Mouse (Mus musculus) cortical plate, adult 2 months (tissue): ENCODE measurements around the gene Cad. TPM values are rescaled to one million over a fixed set of nuclear protein-coding genes. Genes with fewer than 3 reads are reported as not detected.
"Not testable (repeated sequence)": the region's sequence is repeated elsewhere in the genome, so short reads cannot be mapped to it uniquely, and the experiment has no call there.

ENCODE experiments used
- H3K27ac ChIP-seq: fragments of 200-500 bp; 2 replicates; pipeline ENCODE4 v1.5.1; 2012; ENCODE audit warnings: low read length, control low read depth, inconsistent platforms; ENCODE audit not compliant: insufficient read depth
- H3K4me1 ChIP-seq: fragments of 200-500 bp; 2 replicates; pipeline ENCODE4 v1.6.1; 2011; ENCODE audit warnings: low read length; ENCODE audit not compliant: control insufficient read depth, insufficient read depth
- H3K4me3 ChIP-seq: fragments of 200-500 bp; 2 replicates; pipeline ENCODE4 v1.5.1; 2011; ENCODE audit warnings: mild to moderate bottlenecking, low read length, control low read depth; ENCODE audit not compliant: insufficient read depth
- CTCF ChIP-seq: fragments of 200-500 bp; IDR thresholded peaks from 2 replicates; pipeline ENCODE4 v1.5.1; 2011; ENCODE audit warnings: mild to moderate bottlenecking, control low read depth, low read length; ENCODE audit not compliant: insufficient read depth; ENCODE audit errors: extremely low read depth
- POLR2A ChIP-seq: fragments of 200-500 bp; IDR thresholded peaks from 2 replicates; pipeline ENCODE4 v1.6.1; 2011; ENCODE audit warnings: mild to moderate bottlenecking, low read length, control low read depth; ENCODE audit not compliant: insufficient read depth; ENCODE audit errors: extremely low read depth
- polyA plus RNA-seq: library from polyadenylated mRNA; depleted of rRNA; stranded (reverse); fragments of >200 nt; gene quantifications from 2 replicates; pipeline ENCODE4 v1.2.3, GENCODE M21; 2012

The Cad gene
- polyA plus RNA-seq, 1 experiment: 14.1 TPM

GRCm38 (mm10) chr5:31038171-31038845, 16.3 kb upstream of the Cad start:
- no peak for TF ChIP-seq POLR2A
- TF ChIP-seq CTCF: no peak
- H3K4me3 ChIP-seq: no peak overlapping the region

DNA sequence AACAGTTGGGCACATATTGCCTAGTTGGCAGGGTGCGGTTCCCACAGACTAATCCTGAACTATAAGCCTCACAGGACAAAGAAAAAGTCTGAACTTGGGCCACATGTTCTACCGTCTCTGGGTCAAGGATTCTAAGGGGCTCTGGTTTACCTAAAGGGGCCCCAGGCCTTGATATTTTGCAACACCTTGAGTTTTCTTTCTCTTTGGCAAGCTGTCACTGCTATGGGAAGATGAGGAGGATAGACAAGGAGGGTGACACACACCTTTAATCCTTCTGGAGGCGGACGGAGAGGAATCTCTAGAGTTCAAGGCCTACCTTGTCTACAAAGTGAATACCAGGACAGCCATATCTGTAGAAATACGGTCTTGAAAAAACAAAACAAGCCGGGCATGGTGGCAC, 8.2 kb upstream of the Cad start:
- Histone ChIP-seq H3K4me3 (no peak overlapping the region), H3K27ac (no peak overlapping the region), H3K4me1 (peaks cover 2% of the 10 kb centered on the region; the same call in 1 of the 2 replicates)
- TF ChIP-seq CTCF (no peak), POLR2A (no peak)

More at GRCm38 (mm10) chr5:31038171-31038845, 16.3 kb upstream of the Cad start:
- Histone ChIP-seq H3K27ac (no peak overlapping the region), H3K4me1 (no peaks in the 10 kb centered on the region)

DNA sequence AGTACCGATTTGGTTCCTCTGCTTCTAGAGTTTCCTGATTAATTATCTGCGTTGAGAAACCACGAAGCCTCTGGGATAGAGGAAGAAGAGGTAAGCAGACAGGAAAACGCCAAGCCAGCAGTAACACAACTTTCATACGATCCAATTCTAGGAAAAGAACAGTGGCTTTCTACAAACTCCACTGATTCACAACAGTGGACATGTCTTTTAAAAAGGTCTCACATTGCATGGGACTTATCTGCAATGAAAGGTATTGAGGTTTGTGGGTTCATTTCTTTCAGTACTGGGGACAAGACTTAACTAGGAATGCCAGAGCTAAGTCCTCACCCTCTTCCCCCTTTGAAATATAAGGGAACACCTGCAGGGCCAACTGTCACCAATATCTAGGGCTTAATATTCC, 7.5 kb upstream of the Cad start:
- no peak for TF ChIP-seq POLR2A
- no peak for TF ChIP-seq CTCF
- Histone ChIP-seq H3K27ac (no peak overlapping the region), H3K4me1 (peaks cover 2% of the 10 kb centered on the region; the same call in 1 of the 2 replicates), H3K4me3 (peak overlapping the region; percentile 60; the same call in 1 of the 2 replicates)

DNA sequence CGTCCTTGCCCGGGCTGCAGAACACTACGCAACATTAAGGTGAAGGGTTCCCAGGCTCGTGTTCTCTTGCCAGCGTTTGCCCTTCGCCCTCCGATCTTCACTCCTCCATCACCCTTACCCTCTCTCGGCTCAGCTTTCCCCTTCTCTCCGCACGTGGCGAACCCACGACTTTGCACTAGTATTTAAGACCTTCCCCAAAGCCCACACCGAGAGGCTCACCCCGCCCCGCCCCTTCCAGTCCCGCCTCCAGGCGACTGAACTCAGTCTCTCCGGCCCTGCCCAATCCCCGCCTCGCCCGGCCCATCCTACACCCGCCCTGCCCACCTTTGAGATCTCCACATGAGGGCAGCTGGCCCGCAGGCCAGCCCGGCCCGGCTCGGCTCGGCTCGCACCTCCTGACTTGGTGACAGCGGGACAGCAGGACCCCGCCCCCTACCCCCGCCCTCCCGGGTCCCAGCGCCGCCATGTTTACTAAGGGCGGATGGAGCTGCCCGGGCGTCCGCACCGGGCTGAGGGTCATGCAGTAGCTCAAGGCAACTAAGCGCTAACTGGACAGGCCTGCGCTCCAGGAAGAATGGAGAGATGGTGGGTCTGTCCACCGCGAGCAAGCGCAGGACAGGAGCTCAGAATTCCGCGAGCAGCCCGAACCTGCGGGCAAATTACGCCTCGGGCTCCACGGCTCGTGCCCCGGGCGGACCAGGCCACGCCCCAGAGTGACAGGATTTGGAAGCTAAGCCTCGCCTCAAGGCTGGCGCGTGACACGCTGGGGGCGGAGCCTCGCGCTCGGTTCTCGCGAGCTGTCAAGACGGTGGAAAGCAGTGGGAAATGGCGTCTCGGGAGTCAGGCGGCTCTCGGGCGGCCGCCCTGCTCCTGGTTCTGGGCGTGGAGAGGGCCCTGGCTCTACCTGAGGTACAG, 6.5 kb upstream of the Cad start, which contains the start of gene Atraid:
TSS of gene Atraid (plus strand) at position 465 of the 915 bp plus-strand sequence.
- TF ChIP-seq CTCF (no peak), POLR2A (peak; percentile 96)
- Histone ChIP-seq H3K27ac (peak within 1 kb of the TSS; percentile 88), H3K4me1 (peaks cover 2% of the 10 kb centered on the region; the same call in 1 of the 2 replicates), H3K4me3 (peak within 1 kb of the TSS; percentile 60)

DNA sequence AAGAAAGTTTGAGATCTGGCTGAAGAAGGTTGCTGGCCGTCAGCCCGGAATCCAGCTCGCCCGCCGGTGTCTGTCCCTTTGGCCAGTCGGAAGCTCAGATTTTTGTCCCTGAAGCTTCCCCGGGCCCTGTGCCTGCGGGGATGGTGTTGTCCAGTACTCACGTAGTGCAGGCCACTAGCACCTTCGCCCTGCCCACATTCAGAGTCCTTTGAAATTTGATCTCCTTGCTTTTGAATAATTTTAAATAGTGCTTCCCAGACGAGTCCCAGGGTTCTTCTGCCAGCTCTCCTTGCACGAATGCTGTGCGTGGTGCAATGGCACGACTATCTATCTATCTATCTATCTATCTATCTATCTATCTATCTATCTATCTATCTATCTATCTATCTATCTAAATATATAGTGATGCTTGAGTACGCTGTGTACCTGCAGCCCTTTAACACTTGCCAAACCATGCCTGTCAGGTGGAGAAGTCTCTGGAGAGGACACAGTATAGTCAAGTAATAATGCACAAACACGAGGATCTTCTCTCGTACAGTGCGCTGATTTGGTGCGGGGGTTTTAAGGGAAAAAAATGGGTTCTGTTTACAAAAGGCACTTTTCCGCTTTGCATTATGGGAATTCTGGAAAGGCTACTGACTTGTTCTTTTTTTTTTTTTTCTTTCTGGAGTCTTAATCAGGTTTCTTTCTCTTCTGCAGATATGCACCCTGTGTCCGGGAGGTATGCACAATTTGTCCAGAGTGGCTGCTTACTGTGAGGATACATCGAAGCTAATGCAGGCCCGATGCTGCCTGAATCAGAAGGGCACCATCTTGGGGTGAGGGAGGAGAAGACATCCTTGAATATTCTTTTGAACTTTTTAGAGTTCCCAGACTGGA, 5.6 kb upstream of the Cad start, which contains the start of gene Slc5a6:
TSS of gene Slc5a6 (minus strand) at position 162 of the 879 bp plus-strand sequence.
- Histone ChIP-seq H3K27ac (peak within 1 kb of the TSS; percentile 88), H3K4me3 (peak within 1 kb of the TSS; percentile 60)
- TF ChIP-seq CTCF (peak; percentile 50), POLR2A (0 out of 2 replicates have a peak, but pooled peaks have one; percentile 12)

GRCm38 (mm10) chr5:31050427-31050826, 4.2 kb upstream of the Cad start:
- TF ChIP-seq POLR2A: no peak
- no peak for TF ChIP-seq CTCF
- Histone ChIP-seq H3K4me3 (no peak overlapping the region), H3K27ac (no peak overlapping the region), H3K4me1 (peaks cover 7% of the 10 kb centered on the region; the same call in 1 of the 2 replicates)

More for the DNA sequence above, 5.6 kb upstream of the Cad start, which contains the start of gene Slc5a6:
- H3K4me1 ChIP-seq: peaks cover 5% of the 10 kb centered on the region; the same call in 1 of the 2 replicates

DNA sequence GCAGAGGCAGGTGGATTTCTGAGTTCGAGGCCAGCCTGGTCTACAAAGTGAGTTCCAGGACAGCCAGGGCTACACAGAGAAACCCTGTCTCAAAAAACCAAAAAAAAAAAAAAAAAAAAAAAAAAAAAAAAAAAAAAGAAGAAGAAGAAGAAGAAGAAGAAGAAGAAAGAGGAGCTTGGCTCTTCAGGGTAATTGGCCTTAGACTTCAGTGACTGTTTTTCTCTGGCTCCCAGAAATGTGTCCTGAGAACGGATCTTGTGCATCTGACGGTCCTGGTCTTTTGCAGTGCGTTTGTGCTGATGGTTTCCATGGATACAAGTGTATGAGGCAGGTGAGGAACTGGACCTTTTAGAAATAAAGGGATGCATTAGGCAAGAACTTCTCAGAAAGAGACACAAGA, 852 bp upstream of the Cad start:
- peak overlapping the region; percentile 64; the same call in 1 of the 2 replicates for H3K4me3 ChIP-seq
- not testable (repeated sequence) for H3K27ac ChIP-seq, H3K4me1 ChIP-seq

- Histone ChIP-seq H3K4me1 (peaks cover 4% of the 10 kb centered on the region; the same call in 1 of the 2 replicates), H3K4me3 (peak overlapping the region; percentile 64), H3K27ac (no peak overlapping the region)
- no peak for TF ChIP-seq CTCF
- TF ChIP-seq POLR2A: no peak
These were observed 898 bp downstream of the Cad start for GRCm38 (mm10) chr5:31055216-31056140.

- Histone ChIP-seq H3K4me1 (no peaks in the 10 kb centered on the region; the same call in 1 of the 2 replicates), H3K4me3 (no peak overlapping the region), H3K27ac (0 out of 2 replicates have a peak overlapping the region, but pooled peaks have one; percentile 35)
- TF ChIP-seq POLR2A: no peak
- no peak for TF ChIP-seq CTCF
These were observed 15.2 kb downstream of the Cad start for GRCm38 (mm10) chr5:31069810-31070209.
